Mouse (Mus musculus) frontal cortex, adult (tissue): ENCODE results near the gene Gm21637.
"Not testable (repeated sequence)": the region's sequence is repeated elsewhere in the genome, so short reads cannot be mapped to it uniquely, and the experiment has no call there.

Experiments used
- ATAC-seq: cut with Nextera tagmentation; 2 replicates; pipeline ENCODE4 v1.9.2; 2017; ENCODE audit warnings: mild to moderate bottlenecking, moderate library complexity, mixed read lengths; ENCODE audit not compliant: low TSS enrichment

The Gm21637 gene

DNA sequence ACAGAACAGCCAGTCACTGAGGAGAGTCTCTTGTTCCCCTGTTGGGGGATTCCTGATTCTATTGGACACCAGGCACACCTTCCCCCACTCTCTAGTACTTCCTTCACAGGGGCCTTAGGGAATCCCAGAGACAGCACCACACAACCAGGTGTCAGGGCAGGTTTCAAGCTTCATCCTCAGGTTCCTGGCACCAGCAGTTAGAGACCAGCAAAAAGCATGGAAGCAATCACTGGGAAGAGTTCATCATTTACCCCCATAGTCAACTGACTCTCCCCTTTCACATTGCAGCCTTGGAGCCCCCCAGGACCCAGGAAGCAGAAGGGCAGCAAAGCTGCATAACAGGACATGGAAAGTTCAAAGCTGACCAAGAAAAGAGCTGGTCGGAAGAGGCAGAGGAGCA lies at the start of gene Gm21637:
Gm21637 (plus strand) TSS at position 301 of the 400 bp plus-strand sequence.
- not testable (repeated sequence) for ATAC-seq
